Mouse (Mus musculus) limb, embryonic 14.5 days (tissue): ENCODE data around the gene Psmf1. TPM values are rescaled to one million over a fixed set of nuclear protein-coding genes. Genes with fewer than 3 reads are reported as not detected.

Source experiments
- ATAC-seq: fragments of 200-750 bp; cut with Nextera tagmentation; 2 replicates; pipeline ENCODE4 v1.8.0; 2017; ENCODE audit warnings: low read depth, moderate number of reproducible peaks, moderate TSS enrichment; ENCODE audit not compliant: low FRiP score
- DNase-seq: peaks from one replicate; pipeline ENCODE4 v3.0.0-alpha.2; 2015; ENCODE audit warnings: low spot score
- H3K27ac ChIP-seq: fragments of 300-500 bp; sonication (generic); replicated peaks from 2 replicates; pipeline ENCODE4 v1.5.1; 2014; ENCODE audit warnings: low read depth, mild to moderate bottlenecking, low read length, moderate library complexity, mixed read lengths
- H3K27me3 ChIP-seq: fragments of 300-500 bp; sonication (generic); 2 replicates; pipeline ENCODE4 v1.6.1; 2014; ENCODE audit warnings: low read length, mixed read lengths; ENCODE audit not compliant: control insufficient read depth, insufficient read depth
- H3K36me3 ChIP-seq: fragments of 300-500 bp; sonication (generic); 2 replicates; pipeline ENCODE4 v1.6.1; 2014; ENCODE audit warnings: mild to moderate bottlenecking, low read length, moderate library complexity, mixed read lengths; ENCODE audit not compliant: control insufficient read depth, insufficient read depth
- H3K4me1 ChIP-seq: fragments of 300-500 bp; sonication (generic); 2 replicates; pipeline ENCODE4 v1.6.1; 2014; ENCODE audit warnings: antibody characterized with exemption, low read length, mixed read lengths; ENCODE audit not compliant: control insufficient read depth, insufficient read depth
- H3K4me2 ChIP-seq: fragments of 300-500 bp; sonication (generic); replicated peaks from 2 replicates; pipeline ENCODE4 v1.6.1; 2014; ENCODE audit warnings: low read depth, mild to moderate bottlenecking, low read length, moderate library complexity; ENCODE audit not compliant: severe bottlenecking
- H3K4me3 ChIP-seq: fragments of 300-500 bp; sonication (generic); replicated peaks from 2 replicates; pipeline ENCODE4 v1.5.1; 2014; ENCODE audit warnings: low read length
- H3K9ac ChIP-seq: fragments of 300-500 bp; sonication (generic); 2 replicates; pipeline ENCODE4 v1.6.1; 2014; ENCODE audit warnings: mild to moderate bottlenecking, low read depth, low read length, moderate library complexity; ENCODE audit not compliant: severe bottlenecking
- H3K9me3 ChIP-seq: fragments of 300-500 bp; sonication (generic); 2 replicates; pipeline ENCODE4 v1.6.1; 2016; ENCODE audit warnings: low read length; ENCODE audit not compliant: control insufficient read depth
- POLR2A ChIP-seq: fragments of 200-500 bp; IDR thresholded peaks from 2 replicates; pipeline ENCODE4 v1.8.0; 2012; ENCODE audit warnings: inconsistent platforms, mild to moderate bottlenecking, moderate library complexity, borderline replicate concordance; ENCODE audit not compliant: insufficient read depth, insufficient read length; ENCODE audit errors: extremely low read depth
- WGBS: fragments of 180-500 bp; shearing (Covaris S2); extraction: QIAGEN DNeasy Blood & Tissue Kit; methylation state at CpG from one replicate; pipeline ENCODE4 v1.1.7; 2014; 5-methylcytosine and 5-hydroxymethylcytosine counted together
- polyA plus RNA-seq, 2 experiments: library from polyadenylated mRNA; depleted of rRNA in 1 of 2; stranded (reverse) in 1 of 2; unstranded in 1 of 2; fragments of >200 nt; fragmentation: Nextera tagmentation in 1 of 2; extraction: Ambion mirVana in 1 of 2; gene quantifications; 2 replicates each; pipeline versions ENCODE4 v1.2.1 to v1.2.3; 2012 to 2014

Gene Psmf1
- polyA plus RNA-seq, 2 experiments = 36.0 to 46.4 TPM

GRCm38 (mm10) chr2:151756277-151757061 is 12.5 kb upstream of the Psmf1 start:
- H3K36me3 ChIP-seq = no peaks in the 10 kb centered on the region
- H3K4me2 ChIP-seq = no peak overlapping the region
- H3K4me3 ChIP-seq = no peak overlapping the region
- H3K4me1 ChIP-seq = no peaks in the 10 kb centered on the region; the same call in 1 of the 2 replicates
- no peaks in the 10 kb centered on the region for H3K9me3 ChIP-seq
- no peaks in the 10 kb centered on the region for H3K27me3 ChIP-seq
- H3K27ac ChIP-seq = no peak overlapping the region
- WGBS = 35% methylated on average over 9 of the region's 9 CpGs
- TF ChIP-seq POLR2A = no peak
- no peak overlapping the region for H3K9ac ChIP-seq
- ATAC-seq (no peak), DNase-seq (no peak)

DNA sequence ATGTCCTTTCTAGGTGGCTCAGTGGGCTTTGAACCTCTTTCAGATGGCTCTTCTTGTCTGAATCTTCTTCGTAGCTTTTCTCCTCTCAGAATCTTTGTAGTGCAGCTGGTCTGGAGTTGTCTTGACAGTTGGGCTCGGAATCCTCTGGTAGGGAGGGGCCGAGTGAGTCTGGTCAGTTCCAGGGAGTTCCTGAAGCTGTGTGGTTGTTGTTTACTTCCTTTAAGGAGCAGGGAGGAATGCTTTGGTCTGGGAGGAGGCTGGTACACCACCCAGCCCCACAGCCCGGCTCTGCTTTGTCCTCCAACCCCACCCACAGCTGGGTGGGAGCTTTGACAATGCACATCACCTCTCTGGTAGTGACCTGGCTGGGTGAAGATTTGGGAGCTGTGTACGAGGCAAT is 7.3 kb upstream of the Psmf1 start:
- Histone ChIP-seq H3K4me3 (no peak overlapping the region), H3K9me3 (no peaks in the 10 kb centered on the region), H3K4me2 (no peak overlapping the region), H3K9ac (no peak overlapping the region), H3K27ac (no peak overlapping the region), H3K4me1 (no peaks in the 10 kb centered on the region), H3K27me3 (no peaks in the 10 kb centered on the region), H3K36me3 (no peaks in the 10 kb centered on the region)
- WGBS = 75% methylated on average over 5 of the region's 5 CpGs
- no peak for ATAC-seq
- TF ChIP-seq POLR2A = no peak
- DNase-seq = no peak

DNA sequence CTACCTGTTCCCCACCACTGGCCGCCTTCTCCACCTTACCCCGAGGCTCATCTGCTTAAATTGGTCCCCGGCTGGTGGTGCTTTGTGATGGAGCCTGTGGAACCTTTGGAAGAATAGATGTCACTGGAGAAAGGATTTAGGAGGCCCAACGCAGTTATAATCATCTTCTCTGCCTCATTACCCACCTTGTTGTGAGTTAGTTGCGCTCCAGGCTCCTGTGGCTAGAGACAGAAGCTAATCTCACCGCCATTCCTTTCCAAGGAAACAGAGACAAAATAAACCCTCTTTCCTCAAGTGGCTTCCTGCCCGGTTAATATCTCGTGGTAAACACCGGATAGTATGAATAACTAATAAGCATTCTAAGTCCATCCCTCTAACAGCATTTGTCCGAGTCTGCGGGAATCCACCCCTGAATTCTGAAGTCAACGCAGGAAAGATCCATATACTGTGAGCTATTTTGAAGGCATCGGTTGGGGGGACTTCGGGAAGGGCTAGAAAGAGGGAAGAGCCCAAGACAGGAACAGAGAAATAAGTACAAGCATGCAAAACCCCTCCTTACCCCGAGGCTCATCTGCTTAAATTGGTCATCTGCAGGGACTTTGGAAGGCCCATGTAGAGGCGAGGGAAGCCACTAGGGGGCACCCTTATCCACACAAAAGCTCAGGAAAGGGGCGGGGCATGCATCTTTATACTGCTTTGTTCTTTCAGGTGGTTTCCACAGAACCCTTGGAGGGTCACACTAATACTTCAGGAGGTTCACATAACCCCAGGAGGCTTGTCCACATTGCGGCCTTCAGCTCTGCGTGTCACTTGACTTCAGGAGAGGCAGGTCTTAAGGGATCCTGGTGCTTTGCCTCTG is 4.1 kb upstream of the Psmf1 start:
- Histone ChIP-seq H3K4me2 (no peak overlapping the region), H3K36me3 (no peaks in the 10 kb centered on the region), H3K4me3 (no peak overlapping the region), H3K27me3 (no peaks in the 10 kb centered on the region), H3K27ac (no peak overlapping the region), H3K4me1 (no peaks in the 10 kb centered on the region), H3K9me3 (no peaks in the 10 kb centered on the region), H3K9ac (no peak overlapping the region)
- 37% methylated on average over 19 of the region's 19 CpGs for WGBS
- ATAC-seq (peak; percentile 65), DNase-seq (peak; percentile 76)
- no peak for TF ChIP-seq POLR2A

DNA sequence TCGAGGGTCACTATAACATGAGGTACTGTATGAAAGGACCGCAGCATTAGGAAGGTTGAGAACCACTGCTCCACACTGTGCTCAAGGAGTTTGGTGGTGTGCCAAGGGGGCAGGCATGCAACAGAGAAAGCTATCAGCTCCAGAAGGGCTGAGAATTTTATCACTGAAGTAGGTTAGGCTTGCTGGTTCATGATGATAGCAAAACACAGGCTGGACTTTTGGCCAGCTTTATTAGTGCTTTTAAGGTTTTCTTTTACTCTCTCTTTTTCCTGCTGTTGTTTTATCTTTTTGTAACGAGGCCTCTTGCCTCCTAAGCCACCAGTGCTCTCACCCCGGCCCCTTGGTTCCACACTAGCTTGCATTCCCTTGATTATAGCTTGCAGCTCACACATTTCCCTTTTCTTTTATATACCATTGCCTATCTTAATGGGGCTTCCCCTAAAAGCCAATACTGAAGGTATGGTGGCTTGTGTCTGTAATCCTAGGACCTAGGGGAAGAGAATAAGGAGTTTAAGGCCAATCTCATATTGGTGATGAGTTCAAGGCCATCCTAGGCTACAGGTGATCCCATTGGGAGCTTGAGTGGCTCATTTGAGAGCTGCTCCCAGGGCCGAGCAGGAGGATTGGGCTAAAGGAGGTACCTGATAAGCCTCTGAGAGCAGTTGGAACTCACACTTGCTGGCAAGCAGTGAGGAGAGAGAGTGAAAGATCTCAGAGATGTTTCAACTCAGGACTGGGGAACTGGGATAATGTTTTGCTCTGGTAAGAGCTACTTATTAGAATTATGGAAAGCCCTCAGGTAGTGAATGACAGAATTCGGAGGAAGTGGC is 921 bp downstream of the Psmf1 start:
- no peak for ATAC-seq
- no peak for DNase-seq
- no peak overlapping the region for H3K4me2 ChIP-seq

DNA sequence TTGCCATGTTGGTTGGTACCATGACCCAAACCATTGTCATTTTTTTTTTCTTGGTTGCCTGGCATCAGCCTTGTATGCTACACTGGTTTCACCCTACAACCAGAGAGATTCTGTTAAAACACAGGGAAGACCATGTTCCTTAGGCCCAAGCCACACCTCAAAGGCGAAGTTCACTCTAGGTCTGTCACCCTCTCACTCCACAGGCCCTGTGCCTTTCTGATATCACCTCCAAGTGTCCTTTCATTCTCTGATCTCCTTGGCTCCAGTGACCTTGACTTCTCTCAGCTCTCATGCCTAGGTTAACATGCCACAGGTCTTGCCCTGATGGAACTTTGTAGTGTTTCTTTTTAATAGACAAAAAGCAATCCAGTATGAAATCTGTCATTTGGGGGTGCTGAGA is 1.9 kb downstream of the Psmf1 start:
- Histone ChIP-seq H3K27ac (no peak overlapping the region), H3K9ac (no peak overlapping the region), H3K4me1 (peaks cover 7% of the 10 kb centered on the region; the same call in 1 of the 2 replicates), H3K4me3 (no peak overlapping the region), H3K36me3 (peaks cover 3% of the 10 kb centered on the region; the same call in 1 of the 2 replicates), H3K9me3 (no peaks in the 10 kb centered on the region), H3K4me2 (no peak overlapping the region), H3K27me3 (no peaks in the 10 kb centered on the region)
- TF ChIP-seq POLR2A = no peak
- ATAC-seq (no peak), DNase-seq (no peak)
- WGBS = 93% methylated on average over 1 of the region's 1 CpGs

More for the DNA sequence above, 921 bp downstream of the Psmf1 start:
- Histone ChIP-seq H3K9me3 (no peaks in the 10 kb centered on the region), H3K27ac (no peak overlapping the region), H3K36me3 (peaks cover 3% of the 10 kb centered on the region; the same call in 1 of the 2 replicates), H3K9ac (no peak overlapping the region), H3K4me3 (no peak overlapping the region), H3K4me1 (peaks cover 7% of the 10 kb centered on the region; the same call in 1 of the 2 replicates), H3K27me3 (no peaks in the 10 kb centered on the region)
- TF ChIP-seq POLR2A = no peak
- 55% methylated on average over 6 of the region's 6 CpGs for WGBS
